Mouse (Mus musculus): ENCODE measurements around the gene Irf9. TPM values are rescaled to one million over a fixed set of nuclear protein-coding genes. Genes with fewer than 3 reads are reported as not detected.

Irf9 gene
- polyA plus RNA-seq, 1 experiment from 2014 or later = 24.2 TPM

- no peak for ATAC-seq
- DNase-seq (ENCODE audit: low read depth, low spot score) = no peak
Observed at GRCm38 (mm10) chr14:55563249-55563648, 40.1 kb upstream of the Irf9 start.

DNA sequence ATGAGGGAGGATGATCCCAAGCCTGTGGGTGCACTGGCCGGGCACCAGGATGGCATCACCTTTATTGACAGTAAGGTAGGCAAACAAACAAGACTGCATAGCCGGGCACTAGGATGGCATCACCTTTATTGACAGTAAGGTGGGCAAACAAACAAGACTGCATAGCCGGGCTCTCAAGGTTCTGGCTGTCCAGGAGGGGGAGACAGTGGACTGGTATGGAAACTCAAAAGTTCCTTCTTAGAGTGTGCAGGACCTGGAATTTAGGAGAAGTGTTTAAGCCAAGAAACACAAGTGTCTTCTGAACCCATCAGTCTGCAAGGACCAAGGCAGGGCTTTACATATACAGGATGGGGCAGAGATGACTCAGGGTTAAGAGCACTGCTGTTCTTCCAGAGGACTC, 37.6 kb upstream of the Irf9 start:
- ATAC-seq = no peak
- ChIA-PET POLR2A (no interaction called here), CTCF (interaction anchor here (0.8 to 3.2 kb wide), 3 partner anchors 10 to 19 kb away, joined by 3 to 11 read pairs (median 3); partner anchors contain the start of genes Emc9 and Psme1)
- no peak for DNase-seq (ENCODE audit: low read depth, low spot score)
- TF ChIP-seq CTCF (IDR thresholded peaks at IDR 0.05) = no peak
- H3K27me3 ChIP-seq = no peaks in the 10 kb centered on the region
- in situ Hi-C loops (cut with MboI; ENCODE audit: low pct_unique_long_range_greater_than_20kb) = no loop called here

More at GRCm38 (mm10) chr14:55563249-55563648, 40.1 kb upstream of the Irf9 start:
- POLR2A ChIA-PET = interaction anchor here (1.8 kb wide), 1 partner anchor 46 kb away, joined by 3 read pairs; no protein-coding TSS in a partner anchor
- no peak for TF ChIP-seq CTCF (IDR thresholded peaks at IDR 0.05)
- in situ Hi-C loops (cut with MboI; ENCODE audit: low pct_unique_long_range_greater_than_20kb) = no loop called here
- CTCF ChIA-PET = interaction anchor here (1.8 to 3.2 kb wide), 2 partner anchors 12 to 15 kb away, joined by 5 to 11 read pairs; partner anchors contain the start of gene Psme1
- H3K27me3 ChIP-seq = no peaks in the 10 kb centered on the region

DNA sequence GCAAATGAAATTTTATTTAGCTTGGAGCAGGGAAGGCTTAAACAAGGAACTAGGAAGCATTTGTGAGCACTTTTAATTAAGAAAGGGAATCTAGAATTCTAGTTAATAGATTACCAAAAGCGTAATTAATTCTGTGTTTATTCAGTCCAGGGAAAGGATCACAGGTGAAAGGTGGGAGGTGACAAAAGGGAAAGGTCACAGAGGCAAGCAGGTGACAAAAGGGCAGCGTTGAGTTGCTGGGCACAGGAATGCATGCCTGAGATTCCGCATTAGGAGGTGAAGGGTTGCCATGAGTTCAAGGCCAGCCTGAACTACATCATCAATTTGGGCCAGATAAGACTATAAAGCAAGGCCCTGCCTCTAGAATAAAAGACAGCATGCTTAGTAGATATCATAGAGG, 35.9 kb upstream of the Irf9 start:
- in situ Hi-C loops (cut with MboI; ENCODE audit: low pct_unique_long_range_greater_than_20kb) = no loop called here
- no peak for TF ChIP-seq CTCF (IDR thresholded peaks at IDR 0.05)
- DNase-seq (ENCODE audit: low read depth, low spot score) = no peak
- CTCF ChIA-PET = no interaction called here
- no peaks in the 10 kb centered on the region for H3K27me3 ChIP-seq
- no peak for ATAC-seq
- POLR2A ChIA-PET = no interaction called here

GRCm38 (mm10) chr14:55570588-55570987, 32.8 kb upstream of the Irf9 start:
- ATAC-seq = no peak

GRCm38 (mm10) chr14:55571760-55572159, 31.6 kb upstream of the Irf9 start:
- in situ Hi-C loops (cut with MboI; ENCODE audit: low pct_unique_long_range_greater_than_20kb) = no loop called here
- ChIA-PET POLR2A (interaction anchor here (0.8 to 1.5 kb wide), 2 partner anchors 10 to 18 kb away, joined by 3 read pairs; no protein-coding TSS in a partner anchor), CTCF (interaction anchor here (0.8 kb wide), 1 partner anchor 14 kb away, joined by 3 read pairs; no protein-coding TSS in a partner anchor)
- no peak for TF ChIP-seq CTCF (IDR thresholded peaks at IDR 0.05)
- H3K27me3 ChIP-seq = no peaks in the 10 kb centered on the region
- DNase-seq (ENCODE audit: low read depth, low spot score) (no peak), ATAC-seq (no peak)

More at GRCm38 (mm10) chr14:55570588-55570987, 32.8 kb upstream of the Irf9 start:
- ChIA-PET CTCF (no interaction called here), POLR2A (no interaction called here)
- DNase-seq (ENCODE audit: low read depth, low spot score) = no peak
- no peaks in the 10 kb centered on the region for H3K27me3 ChIP-seq
- no peak for TF ChIP-seq CTCF (IDR thresholded peaks at IDR 0.05)
- in situ Hi-C loops (cut with MboI; ENCODE audit: low pct_unique_long_range_greater_than_20kb) = no loop called here

GRCm38 (mm10) chr14:55575302-55575701, 28.1 kb upstream of the Irf9 start, which contains the start of gene Fitm1:
Gene Fitm1, plus strand, starts transcription at chr14:55575617.
- in situ Hi-C loops (cut with MboI; ENCODE audit: low pct_unique_long_range_greater_than_20kb) = loop anchor here (25.0 kb wide), 1 partner anchor 688 kb away; the partner anchor contains the start of genes Bcl2l2, Gm20521, Pabpn1 and Ppp1r3e
- ChIA-PET CTCF (interaction anchor here (1.1 to 1.2 kb wide), 2 partner anchors 13 to 78 kb away, joined by 3 to 5 read pairs; no protein-coding TSS in a partner anchor), POLR2A (no interaction called here)
- DNase-seq (ENCODE audit: low read depth, low spot score) (no peak), ATAC-seq (no peak)
- no peak for TF ChIP-seq CTCF (IDR thresholded peaks at IDR 0.05)
- no peaks in the 10 kb centered on the region for H3K27me3 ChIP-seq

GRCm38 (mm10) chr14:55575711-55576110, 27.7 kb upstream of the Irf9 start:
- no peak for ATAC-seq
- H3K27me3 ChIP-seq = no peaks in the 10 kb centered on the region
- in situ Hi-C loops (cut with MboI; ENCODE audit: low pct_unique_long_range_greater_than_20kb) = loop anchor here (25.0 kb wide), 1 partner anchor 688 kb away; the partner anchor contains the start of genes Bcl2l2, Gm20521, Pabpn1 and Ppp1r3e
- TF ChIP-seq CTCF (IDR thresholded peaks at IDR 0.05) = no peak
- no peak for DNase-seq (ENCODE audit: low read depth, low spot score)
- POLR2A ChIA-PET = interaction anchor here (4.5 kb wide), 1 partner anchor 15 kb away, joined by 19 read pairs; the partner anchor contains the start of genes A730061H03Rik and Dcaf11
- CTCF ChIA-PET = interaction anchor here (1.2 kb wide), 1 partner anchor 78 kb away, joined by 3 read pairs; no protein-coding TSS in a partner anchor

- ATAC-seq = no peak
- TF ChIP-seq CTCF (IDR thresholded peaks at IDR 0.05) = no peak
- in situ Hi-C loops (cut with MboI; ENCODE audit: low pct_unique_long_range_greater_than_20kb) = loop anchor here (25.0 kb wide), 1 partner anchor 689 kb away; the partner anchor contains the start of genes Bcl2l2, Gm20521, Pabpn1 and Ppp1r3e
- POLR2A ChIA-PET = interaction anchor here (4.5 kb wide), 1 partner anchor 15 kb away, joined by 19 read pairs; the partner anchor contains the start of genes A730061H03Rik and Dcaf11
- no peak for DNase-seq (ENCODE audit: low read depth, low spot score)
- CTCF ChIA-PET = interaction anchor here (1.2 kb wide), 1 partner anchor 79 kb away, joined by 3 read pairs; no protein-coding TSS in a partner anchor
- H3K27me3 ChIP-seq = no peaks in the 10 kb centered on the region
Observed at GRCm38 (mm10) chr14:55576376-55576775, 27.0 kb upstream of the Irf9 start.

DNA sequence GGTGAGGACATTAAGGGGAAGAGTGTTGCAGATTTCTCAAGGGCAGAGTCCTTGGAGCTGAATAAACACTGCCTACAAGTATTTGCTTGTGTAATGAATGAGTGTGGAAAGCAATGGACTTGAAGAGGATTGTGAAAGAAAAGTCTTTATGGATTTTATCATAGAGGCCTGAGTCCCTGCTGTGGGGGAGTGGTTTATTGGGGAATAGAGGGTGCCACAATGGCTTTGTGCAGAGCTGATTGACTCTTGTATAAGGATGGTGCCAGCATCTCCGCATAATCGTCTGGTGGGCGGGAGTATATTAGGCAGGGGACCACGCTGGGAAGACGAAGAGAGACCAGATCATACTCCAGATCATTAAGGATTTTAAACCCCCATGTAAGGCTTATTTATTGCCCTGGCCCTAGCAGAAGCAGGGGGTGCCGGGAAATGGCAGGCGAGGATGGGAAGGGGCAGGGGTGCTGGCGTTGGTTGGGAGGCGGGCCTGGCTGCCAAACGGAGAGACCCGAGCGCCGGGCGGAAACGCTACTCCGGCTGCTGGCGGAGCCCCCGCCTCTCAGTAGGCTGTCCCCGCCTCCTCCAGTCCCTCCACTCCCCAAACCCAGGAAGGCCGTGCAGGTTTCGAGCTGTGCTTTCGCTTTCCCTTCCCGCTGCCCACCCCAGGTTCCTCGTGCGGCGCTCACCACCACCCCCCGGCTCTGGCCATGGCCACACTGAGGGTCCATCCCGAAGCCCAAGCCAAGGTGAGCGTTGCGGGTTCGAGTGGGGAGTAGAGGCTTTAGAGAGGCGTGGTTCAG, 25.3 kb upstream of the Irf9 start, which contains the start of gene Psme1:
TSS of gene Psme1 (plus strand) at position 253 of the 797 bp plus-strand sequence.
- DNase-seq (ENCODE audit: low read depth, low spot score) = no peak
- in situ Hi-C loops (cut with MboI; ENCODE audit: low pct_unique_long_range_greater_than_20kb) = loop anchor here (25.0 kb wide), 1 partner anchor 691 kb away; the partner anchor contains the start of genes Bcl2l2, Gm20521, Pabpn1 and Ppp1r3e
- peak; percentile 84 for ATAC-seq
- H3K27me3 ChIP-seq = no peaks in the 10 kb centered on the region
- ChIA-PET CTCF (interaction anchor here (1.4 to 1.9 kb wide), 3 partner anchors 12 to 22 kb away, joined by 3 to 11 read pairs (median 8); partner anchors contain the start of gene Psme2), POLR2A (interaction anchor here (2.0 to 4.5 kb wide), 2 partner anchors 13 to 17 kb away, joined by 7 to 19 read pairs; partner anchors contain the start of genes A730061H03Rik, Dcaf11, Psme2 and Rnf31)
- no peak for TF ChIP-seq CTCF (IDR thresholded peaks at IDR 0.05)

Data from Patski (cell line).